Mouse (Mus musculus): Measurements from ENCODE around the gene Magee1.
"Not testable (repeated sequence)": the region's sequence is repeated elsewhere in the genome, so short reads cannot be mapped to it uniquely, and the experiment has no call there.

Gene Magee1

DNA sequence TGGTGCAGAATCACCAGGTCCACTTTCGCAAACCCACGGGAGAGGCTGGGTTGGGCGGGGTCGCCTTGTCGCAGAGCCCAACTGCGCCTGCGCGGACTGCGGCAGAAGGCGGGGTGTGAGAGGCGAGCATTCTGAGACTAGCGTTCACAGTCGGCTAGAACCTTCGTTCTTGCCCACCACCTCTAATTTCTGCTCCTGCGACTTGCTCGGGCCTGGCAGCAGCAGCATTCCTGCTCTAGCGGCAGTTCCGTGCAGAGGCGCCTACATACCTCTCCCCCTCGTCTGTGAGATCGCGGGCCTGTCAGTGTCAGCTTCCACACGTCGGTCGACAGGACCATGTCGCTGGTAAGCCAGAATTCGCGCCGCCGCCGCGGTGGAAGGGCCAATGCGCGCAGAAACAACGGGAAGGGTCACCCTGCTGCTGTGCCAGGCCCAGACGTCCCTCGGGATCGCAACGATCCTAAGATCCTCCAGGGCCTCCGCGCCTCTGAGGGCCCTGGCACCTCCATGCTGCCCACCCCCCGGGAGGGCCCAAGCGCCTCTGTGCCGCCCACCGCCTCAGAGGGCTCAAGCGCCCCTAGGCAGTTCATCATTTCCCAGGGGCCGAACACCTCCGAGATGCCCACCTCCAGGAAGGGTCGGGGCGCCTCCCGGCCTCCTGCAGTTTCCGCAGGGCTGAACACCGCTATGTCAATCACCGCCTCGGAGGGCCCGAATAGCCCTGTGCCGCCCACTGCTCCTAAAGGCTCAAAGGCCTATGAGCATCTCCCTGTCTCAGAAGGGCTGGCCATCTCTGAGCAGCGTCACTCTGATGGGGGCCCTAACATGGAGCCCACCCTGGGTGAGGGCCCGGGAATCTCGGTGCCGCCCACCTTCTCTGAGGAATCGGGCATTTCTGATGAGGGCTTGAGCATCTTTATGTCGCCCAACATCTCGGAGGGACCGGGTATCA is at the start of gene Magee1:
Gene Magee1, plus strand, starts transcription at position 104 of the 952 bp plus-strand sequence.
- peak; percentile 77 for DNase-seq

DNA sequence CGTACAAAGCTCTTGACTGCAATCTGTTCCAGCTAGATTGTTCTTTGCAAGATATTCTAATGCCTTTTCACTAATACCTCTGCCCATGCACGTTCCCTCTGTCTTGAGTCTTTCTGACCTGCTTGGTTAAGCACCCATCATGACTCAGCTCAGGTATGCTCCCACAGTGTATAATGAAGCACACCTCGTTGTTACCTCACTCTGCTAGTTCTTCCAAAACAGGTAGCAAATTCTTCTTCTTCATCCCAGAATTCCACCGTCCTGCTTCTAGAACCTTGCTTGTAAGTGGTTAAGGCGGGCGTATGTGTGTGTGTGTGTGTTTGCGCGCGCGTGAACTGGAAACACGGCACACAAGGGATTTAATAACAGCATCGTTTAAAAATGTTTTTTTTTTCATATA is 41.0 kb upstream of the Magee1 start:
- DNase-seq = peak; percentile 10

DNA sequence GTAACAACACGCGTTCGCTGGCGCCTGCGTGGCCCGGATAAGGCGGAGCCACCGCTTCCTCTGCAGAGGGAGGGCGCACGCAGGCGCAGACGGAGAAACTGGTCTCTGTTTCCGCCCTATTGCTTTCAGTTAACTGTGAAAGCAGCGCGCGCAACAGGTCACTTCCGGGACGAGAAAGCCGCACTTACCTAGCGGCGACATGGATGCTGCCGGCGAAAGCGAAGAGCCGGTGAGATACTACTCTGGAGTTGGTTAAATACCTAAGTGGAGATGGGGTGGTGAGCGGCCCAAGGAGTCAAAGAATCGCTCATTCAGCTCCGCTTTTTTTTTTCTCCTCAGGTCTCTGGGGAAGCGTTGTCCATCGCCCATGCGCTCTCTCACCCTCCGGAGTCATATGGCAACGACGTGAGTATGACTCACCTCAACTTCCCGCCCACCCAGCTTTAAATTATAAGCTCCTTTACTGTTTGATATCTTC is 40.5 kb upstream of the Magee1 start, which contains the start of gene Pbdc1:
Gene Pbdc1, plus strand, starts transcription at position 142 of the 478 bp plus-strand sequence.
- peak; percentile 96 for DNase-seq

DNA sequence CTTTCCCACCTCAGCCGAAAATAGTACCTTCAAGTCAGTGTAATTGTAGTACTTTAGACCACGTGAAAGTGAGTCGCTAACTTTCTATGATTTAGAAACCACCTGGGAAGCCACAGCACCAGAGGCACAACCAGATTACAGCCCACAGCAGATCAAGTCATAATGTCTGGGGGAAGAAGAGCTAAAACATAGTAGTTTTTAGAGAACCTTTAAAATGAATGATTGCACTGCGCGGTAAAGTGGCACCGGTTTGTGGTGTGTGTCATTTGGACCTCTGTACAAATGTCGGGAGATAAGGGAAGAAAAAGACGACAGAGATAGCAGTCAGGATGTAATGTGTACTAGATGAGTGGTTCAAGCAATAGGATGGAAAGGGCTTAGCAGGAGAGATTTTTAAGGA is 40.1 kb upstream of the Magee1 start:
- no peak for DNase-seq

DNA sequence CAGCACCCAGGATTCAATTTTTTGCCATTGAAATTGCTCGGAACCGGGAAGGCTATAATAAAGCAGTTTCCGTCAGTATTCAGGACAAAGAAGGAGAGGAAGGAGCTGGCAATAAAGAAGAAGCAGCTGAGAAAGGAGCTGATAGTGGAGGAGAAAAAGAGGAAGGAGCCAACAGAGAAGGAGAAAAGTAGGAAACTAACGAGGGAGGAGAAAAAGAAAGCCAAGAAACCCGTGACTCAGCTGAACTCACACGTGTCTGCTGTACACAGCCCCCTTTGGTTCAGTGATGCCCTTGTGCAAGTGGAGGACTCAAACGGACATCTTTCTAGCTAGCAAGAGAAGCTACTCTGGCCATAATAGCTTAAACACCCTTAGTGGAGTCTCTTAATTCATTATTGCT is 37.2 kb upstream of the Magee1 start:
- not testable (repeated sequence) for DNase-seq

DNA sequence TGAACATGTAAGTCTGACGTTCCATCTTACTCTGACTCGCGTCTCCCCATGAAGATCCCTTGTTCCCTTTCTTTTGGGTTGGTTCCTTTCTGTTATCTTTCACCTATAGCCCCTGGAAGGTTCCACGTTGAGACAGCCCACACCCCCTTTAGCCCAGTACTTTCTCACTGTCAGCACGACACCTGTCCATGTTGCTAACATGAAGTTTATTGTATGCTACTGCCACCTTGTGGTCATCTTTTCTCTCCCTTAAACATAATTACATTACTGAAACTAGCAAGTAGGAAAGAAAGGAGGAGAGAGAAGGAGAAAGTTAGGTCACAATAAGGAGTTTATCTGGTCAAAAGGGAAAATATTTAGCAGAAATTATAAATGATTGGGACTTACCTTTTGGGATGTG is 16.0 kb upstream of the Magee1 start:
- peak; percentile 74 for DNase-seq

DNA sequence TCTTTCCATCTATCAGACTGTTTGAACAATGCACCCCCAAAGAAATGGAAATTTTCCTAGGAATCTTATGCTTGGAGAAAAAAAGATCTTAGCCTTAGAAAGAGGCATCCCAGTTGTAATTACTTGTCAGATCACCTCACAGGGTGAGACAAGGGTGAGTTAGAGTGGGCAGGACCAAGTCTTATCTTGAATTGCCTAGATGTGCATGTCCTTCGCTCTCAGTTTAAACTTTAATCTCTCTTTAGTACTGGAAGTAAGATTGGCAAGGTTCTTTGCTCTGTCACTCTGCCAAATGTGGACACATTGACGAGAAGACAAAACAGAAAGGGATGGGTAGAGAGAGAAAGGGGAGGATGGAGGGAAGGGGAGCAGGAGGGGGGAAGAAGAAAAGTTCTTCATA is 5.2 kb upstream of the Magee1 start:
- no peak for DNase-seq

DNA sequence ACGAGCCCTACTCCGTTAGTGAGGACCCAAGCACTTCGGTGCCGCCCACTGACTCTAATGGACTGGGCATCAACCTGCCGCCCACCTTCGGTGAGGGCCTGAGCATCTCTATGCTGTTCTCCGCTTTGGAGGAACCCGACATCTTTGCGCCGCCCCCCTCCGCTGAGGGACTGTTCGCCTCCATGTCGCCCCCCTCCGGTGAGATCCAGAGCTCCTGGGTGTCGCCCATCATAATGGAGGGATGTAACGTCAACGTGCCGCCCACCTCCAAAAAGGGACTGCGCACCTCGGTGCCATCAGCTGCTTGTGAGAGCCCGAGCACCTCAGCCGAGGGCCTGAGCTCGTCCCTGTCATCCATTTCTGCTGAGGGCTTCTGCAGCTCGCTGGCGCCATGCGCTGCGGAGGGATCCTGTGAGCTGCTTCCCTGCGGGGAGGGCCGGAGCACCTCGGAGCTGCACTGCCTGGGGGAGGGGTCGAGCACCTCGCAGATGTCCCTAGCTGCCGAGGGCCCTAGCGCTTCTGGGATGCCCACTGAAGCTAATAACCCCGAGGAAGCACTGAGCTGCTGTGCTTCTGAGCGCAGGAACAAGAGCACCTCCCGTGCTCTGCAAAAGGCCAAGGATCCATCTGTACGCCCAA is 1.2 kb downstream of the Magee1 start:
- peak; percentile 81 for DNase-seq

DNA sequence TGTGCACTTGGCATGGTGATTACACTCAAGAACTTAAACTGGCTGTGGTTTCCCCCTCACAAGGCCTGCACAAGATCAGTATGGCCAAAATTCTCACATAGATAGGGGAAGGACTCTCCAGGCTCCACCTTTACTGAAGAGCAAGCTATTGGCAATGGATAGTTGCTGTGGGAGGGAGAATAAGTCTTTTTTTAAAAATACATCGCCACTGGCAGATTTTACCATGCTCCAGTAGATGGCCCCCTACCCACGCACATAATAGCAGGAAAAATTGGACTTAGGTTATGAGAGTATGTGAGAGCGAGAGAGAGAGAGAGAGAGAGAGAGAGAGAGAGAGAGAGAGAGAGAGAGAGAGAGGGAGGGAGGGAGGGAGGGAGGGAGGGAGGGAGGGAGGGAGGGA is 4.7 kb downstream of the Magee1 start:
- no peak for DNase-seq

DNA sequence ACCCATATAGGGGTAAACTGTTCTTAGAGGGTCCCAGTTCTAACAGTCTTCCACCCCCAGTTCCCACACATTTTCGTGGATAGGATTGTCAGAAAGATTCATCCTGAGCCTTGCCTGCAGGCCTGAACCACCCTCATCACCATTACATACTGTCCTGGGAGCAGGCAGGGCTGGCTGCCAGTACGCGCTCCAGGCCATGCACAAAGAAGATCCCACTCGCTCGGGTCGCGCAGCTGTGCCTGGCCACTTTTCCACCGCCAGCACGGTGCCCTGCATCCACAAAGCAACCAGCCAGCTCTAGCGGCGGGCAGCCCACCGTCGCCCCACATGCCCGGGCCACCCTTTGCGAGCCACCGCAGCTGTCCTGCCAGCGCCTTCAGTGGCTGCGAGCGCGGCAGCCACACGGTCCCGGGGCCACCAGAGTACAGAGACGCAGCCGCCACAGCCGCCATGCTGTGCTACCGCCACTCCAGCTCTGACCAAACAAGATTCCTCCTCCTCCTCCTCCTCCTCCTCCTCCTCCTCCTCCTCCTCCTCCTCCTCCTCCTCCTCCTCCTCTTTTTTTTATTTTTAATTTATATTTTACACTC is 31.8 kb downstream of the Magee1 start:
- DNase-seq = no peak

DNA sequence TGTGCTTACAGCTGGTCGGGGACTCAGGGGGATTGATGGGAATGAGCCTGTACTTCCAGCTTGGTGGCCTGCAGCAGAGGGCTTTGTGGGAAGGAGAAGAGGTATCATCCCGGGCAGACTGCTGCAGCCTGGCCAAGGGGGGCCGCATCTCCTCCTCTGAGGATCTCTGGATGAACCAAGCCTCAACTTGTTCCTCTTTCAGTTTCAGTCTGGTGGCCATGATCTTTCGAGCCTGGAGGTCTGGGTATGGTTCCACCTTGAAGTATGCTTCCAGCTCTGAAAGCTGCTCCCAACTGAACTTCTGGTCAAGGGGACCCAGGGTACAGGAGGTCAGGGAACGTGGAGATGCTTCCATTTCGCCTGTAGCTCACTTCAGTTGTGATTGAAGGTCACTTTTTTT is 44.8 kb downstream of the Magee1 start:
- not testable (repeated sequence) for DNase-seq

DNA sequence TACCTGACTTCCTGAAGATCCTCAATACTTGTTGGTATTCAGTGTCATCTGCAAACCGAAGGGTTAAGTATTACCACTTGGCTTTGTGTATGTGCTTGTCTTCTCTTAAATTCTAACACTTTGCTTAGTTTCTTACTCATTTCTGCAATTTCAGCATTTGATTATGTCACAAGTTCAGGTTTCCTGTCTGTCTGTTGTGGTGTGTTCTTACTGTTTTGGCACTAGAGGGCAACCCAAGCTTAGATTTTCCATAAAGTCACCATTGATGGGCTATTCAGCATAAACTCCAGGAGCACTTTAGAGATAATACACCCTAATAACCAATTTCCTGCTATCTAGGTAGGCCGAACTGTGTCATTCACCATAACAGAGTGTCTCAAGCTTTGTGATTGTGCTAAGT is 47.0 kb downstream of the Magee1 start:
- no peak for DNase-seq
